Mouse (Mus musculus): ENCODE data around the gene Tcf20. TPM values are rescaled to one million over a fixed set of nuclear protein-coding genes. Genes with fewer than 3 reads are reported as not detected.
A peak's percentile ranks its signal among the peaks of the same experiment; 100 is the strongest.

Gene Tcf20
- polyA plus RNA-seq, 1 experiment from 2014 or later = 16.0 TPM

GRCm38 (mm10) chr15:82932936-82933650 is 54.6 kb downstream of the Tcf20 start:
- Histone ChIP-seq H3K27ac (peak overlapping the region; percentile 71), H3K9me3 (no peaks in the 10 kb centered on the region), H3K9ac (replicated peaks) (peak overlapping the region; percentile 36; the same call in 1 of the 2 replicates), H3K4me2 (replicated peaks) (no peak overlapping the region), H3K27me3 (peaks cover 27% of the 10 kb centered on the region), H3K4me3 (replicated peaks) (no peak overlapping the region), H3K36me3 (no peaks in the 10 kb centered on the region), H3K4me1 (replicated peaks) (peaks cover 91% of the 10 kb centered on the region)
- peak; percentile 35 for ATAC-seq
- WGBS = 23% methylated on average over 4 of the region's 4 CpGs

GRCm38 (mm10) chr15:82931436-82931835 is 56.2 kb downstream of the Tcf20 start:
- Histone ChIP-seq H3K9ac (replicated peaks) (no peak overlapping the region), H3K9me3 (no peaks in the 10 kb centered on the region), H3K27me3 (peaks cover 34% of the 10 kb centered on the region), H3K27ac (no peak overlapping the region), H3K4me1 (replicated peaks) (peaks cover 91% of the 10 kb centered on the region), H3K4me3 (replicated peaks) (no peak overlapping the region), H3K4me2 (replicated peaks) (no peak overlapping the region), H3K36me3 (no peaks in the 10 kb centered on the region)
- 90% methylated on average over 5 of the region's 5 CpGs for WGBS
- no peak for ATAC-seq

DNA sequence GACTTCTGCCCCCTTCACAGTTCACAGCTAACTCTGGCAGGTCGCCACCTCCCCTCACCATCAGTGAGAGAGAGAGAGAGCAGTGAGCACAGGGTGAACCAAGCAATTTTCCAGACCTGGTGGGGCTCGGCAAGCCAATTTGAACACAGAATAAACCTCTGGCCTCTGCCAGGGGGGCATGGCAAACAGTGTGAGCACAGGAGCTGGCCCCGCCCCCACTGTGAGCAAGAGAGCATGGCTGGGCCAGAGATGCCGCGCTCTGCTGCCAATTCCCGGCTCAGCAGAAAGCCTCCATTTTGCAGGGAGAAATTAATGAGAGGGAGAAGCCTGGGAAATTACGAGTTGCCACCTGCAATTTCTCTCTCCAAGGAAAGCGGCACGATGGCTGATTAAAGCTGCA is 58.1 kb downstream of the Tcf20 start:
- Histone ChIP-seq H3K4me2 (replicated peaks) (peak overlapping the region; percentile 23; the same call in 1 of the 2 replicates), H3K4me1 (replicated peaks) (peaks cover 91% of the 10 kb centered on the region), H3K36me3 (no peaks in the 10 kb centered on the region), H3K4me3 (replicated peaks) (no peak overlapping the region), H3K27me3 (peaks cover 37% of the 10 kb centered on the region), H3K9ac (replicated peaks) (peak overlapping the region; percentile 24; the same call in 1 of the 2 replicates), H3K9me3 (no peaks in the 10 kb centered on the region), H3K27ac (peak overlapping the region; percentile 83)
- 19% methylated on average over 9 of the region's 9 CpGs for WGBS
- ATAC-seq = no peak; the same call in 1 of the 2 replicates

GRCm38 (mm10) chr15:82928844-82929243 is 58.8 kb downstream of the Tcf20 start:
- Histone ChIP-seq H3K4me2 (replicated peaks) (no peak overlapping the region), H3K27me3 (peaks cover 37% of the 10 kb centered on the region), H3K9me3 (no peaks in the 10 kb centered on the region), H3K4me1 (replicated peaks) (peaks cover 91% of the 10 kb centered on the region), H3K4me3 (replicated peaks) (no peak overlapping the region), H3K27ac (peak overlapping the region; percentile 83), H3K36me3 (no peaks in the 10 kb centered on the region), H3K9ac (replicated peaks) (no peak overlapping the region)
- no peak for ATAC-seq
- 53% methylated on average over 8 of the region's 8 CpGs for WGBS

DNA sequence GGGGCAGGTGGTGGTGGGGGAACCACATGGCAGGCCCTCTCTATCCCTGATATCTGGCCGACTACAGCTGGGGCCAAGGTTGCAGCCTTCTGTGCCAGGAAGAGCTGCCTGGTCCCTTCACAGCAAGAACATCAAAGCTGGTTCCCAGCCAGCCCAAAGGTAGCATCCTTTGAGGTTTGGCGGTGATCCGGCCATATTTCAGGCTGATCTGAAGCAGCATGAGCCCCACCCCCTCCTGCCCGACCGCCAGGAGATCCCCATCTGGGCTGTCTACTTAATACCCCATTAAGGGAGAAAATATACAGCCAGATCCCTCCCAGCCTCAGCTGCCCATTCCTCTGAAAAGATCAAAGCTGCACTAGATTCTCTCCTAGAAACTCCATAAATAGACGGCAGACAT is 59.6 kb downstream of the Tcf20 start:
- H3K4me2 ChIP-seq (replicated peaks) = no peak overlapping the region
- no peaks in the 10 kb centered on the region for H3K9me3 ChIP-seq
- peak; percentile 22; the same call in 1 of the 2 replicates for ATAC-seq
- no peaks in the 10 kb centered on the region for H3K36me3 ChIP-seq
- H3K4me1 ChIP-seq (replicated peaks) = peaks cover 91% of the 10 kb centered on the region
- H3K4me3 ChIP-seq (replicated peaks) = no peak overlapping the region
- 19% methylated on average over 6 of the region's 6 CpGs for WGBS
- 0 out of 2 replicates have a peak overlapping the region, but pooled peaks have one; percentile 41 for H3K9ac ChIP-seq (replicated peaks)
- H3K27me3 ChIP-seq = peaks cover 37% of the 10 kb centered on the region
- H3K27ac ChIP-seq = peak overlapping the region; percentile 73

GRCm38 (mm10) chr15:82927057-82927456 is 60.6 kb downstream of the Tcf20 start:
- no peak overlapping the region for H3K9ac ChIP-seq (replicated peaks)
- no peaks in the 10 kb centered on the region for H3K36me3 ChIP-seq
- peaks cover 93% of the 10 kb centered on the region for H3K4me1 ChIP-seq (replicated peaks)
- no peak for ATAC-seq
- H3K27ac ChIP-seq = peak overlapping the region; percentile 73; the same call in 1 of the 2 replicates
- no peaks in the 10 kb centered on the region for H3K9me3 ChIP-seq
- H3K4me3 ChIP-seq (replicated peaks) = no peak overlapping the region
- H3K27me3 ChIP-seq = peaks cover 35% of the 10 kb centered on the region
- 76% methylated on average over 5 of the region's 5 CpGs for WGBS
- H3K4me2 ChIP-seq (replicated peaks) = no peak overlapping the region

DNA sequence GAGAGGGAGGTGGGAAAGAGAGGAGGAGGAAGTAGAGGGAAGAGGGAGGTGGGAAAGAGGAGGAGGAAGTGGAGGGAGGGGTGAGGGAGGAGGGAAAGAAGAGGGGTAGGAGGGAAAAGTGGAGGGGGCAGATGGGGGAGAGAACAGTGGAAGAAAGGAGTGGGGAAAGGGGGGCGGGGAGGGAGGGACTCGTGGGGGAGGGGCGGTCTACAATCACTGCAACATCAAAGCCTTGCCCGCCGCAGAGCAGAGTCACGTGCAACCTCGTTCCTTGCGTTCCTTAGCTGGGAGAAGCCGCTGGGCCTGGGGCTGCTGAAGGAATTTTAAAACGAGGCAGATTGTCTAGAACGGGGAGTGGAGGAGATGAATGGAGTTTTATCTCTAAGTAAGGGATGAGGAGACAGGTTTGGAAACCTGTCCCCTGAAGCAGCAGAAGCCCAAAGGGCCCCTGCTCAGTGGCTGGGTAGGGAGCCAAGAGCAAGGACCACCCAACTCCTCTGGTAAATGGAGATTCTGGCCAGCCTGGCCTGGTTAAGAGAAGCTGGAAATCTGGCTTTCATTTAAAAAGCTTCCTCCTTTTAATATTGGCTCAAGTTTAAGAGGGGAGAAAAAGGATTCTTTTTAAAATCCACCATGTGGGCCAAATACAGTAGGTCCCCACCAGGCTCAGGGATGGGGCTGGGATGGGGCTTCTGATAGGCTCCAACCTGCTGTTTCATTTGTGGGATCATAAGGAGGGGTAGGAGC is 62.8 kb downstream of the Tcf20 start:
- Histone ChIP-seq H3K4me3 (replicated peaks) (no peak overlapping the region), H3K4me2 (replicated peaks) (peak overlapping the region; percentile 25), H3K27ac (peak overlapping the region; percentile 90), H3K9me3 (no peaks in the 10 kb centered on the region), H3K27me3 (peaks cover 29% of the 10 kb centered on the region), H3K9ac (replicated peaks) (peak overlapping the region; percentile 57), H3K36me3 (no peaks in the 10 kb centered on the region), H3K4me1 (replicated peaks) (peaks cover 98% of the 10 kb centered on the region)
- no peak for ATAC-seq
- under 1% methylated on average over 11 of the region's 11 CpGs for WGBS

DNA sequence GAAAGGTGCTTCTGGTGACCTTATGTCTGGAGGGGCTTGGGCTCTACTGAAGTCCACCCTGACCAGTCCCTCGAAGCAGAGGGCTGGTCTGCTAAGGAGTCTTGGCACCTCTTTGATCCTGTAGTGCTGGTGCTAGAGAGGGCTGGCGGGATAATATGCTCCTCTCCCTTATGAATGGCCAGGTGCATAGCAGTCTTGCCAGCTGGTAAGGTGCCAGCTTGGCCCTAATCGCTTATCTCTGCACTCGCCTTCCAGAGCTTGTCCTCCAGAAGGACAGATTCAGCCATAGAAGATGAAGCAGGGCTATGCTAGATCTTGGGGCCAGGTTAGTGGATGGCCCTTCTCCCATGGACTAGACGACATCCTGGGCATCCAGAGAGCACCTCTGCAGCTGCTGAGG is 64.1 kb downstream of the Tcf20 start:
- Histone ChIP-seq H3K27me3 (peaks cover 32% of the 10 kb centered on the region), H3K9ac (replicated peaks) (0 out of 2 replicates have a peak overlapping the region, but pooled peaks have one; percentile 28), H3K4me3 (replicated peaks) (no peak overlapping the region), H3K36me3 (no peaks in the 10 kb centered on the region), H3K9me3 (no peaks in the 10 kb centered on the region), H3K27ac (peak overlapping the region; percentile 85), H3K4me1 (replicated peaks) (peaks cover 97% of the 10 kb centered on the region), H3K4me2 (replicated peaks) (no peak overlapping the region)
- 67% methylated on average over 5 of the region's 5 CpGs for WGBS
- no peak for ATAC-seq

- H3K4me2 ChIP-seq (replicated peaks) = 0 out of 2 replicates have a peak overlapping the region, but pooled peaks have one; percentile 27
- H3K4me1 ChIP-seq (replicated peaks) = peaks cover 97% of the 10 kb centered on the region
- H3K9ac ChIP-seq (replicated peaks) = no peak overlapping the region
- ATAC-seq = no peak
- H3K9me3 ChIP-seq = no peaks in the 10 kb centered on the region
- H3K27ac ChIP-seq = peak overlapping the region; percentile 83
- peaks cover 30% of the 10 kb centered on the region for H3K27me3 ChIP-seq
- H3K4me3 ChIP-seq (replicated peaks) = no peak overlapping the region
- no peaks in the 10 kb centered on the region for H3K36me3 ChIP-seq
- 57% methylated on average over 3 of the region's 4 CpGs for WGBS
Observed at GRCm38 (mm10) chr15:82922755-82923154, 64.9 kb downstream of the Tcf20 start.

GRCm38 (mm10) chr15:82922052-82922451 is 65.6 kb downstream of the Tcf20 start:
- Histone ChIP-seq H3K4me3 (replicated peaks) (no peak overlapping the region), H3K36me3 (no peaks in the 10 kb centered on the region), H3K9ac (replicated peaks) (no peak overlapping the region), H3K9me3 (no peaks in the 10 kb centered on the region), H3K4me2 (replicated peaks) (peak overlapping the region; percentile 27), H3K4me1 (replicated peaks) (peaks cover 97% of the 10 kb centered on the region), H3K27ac (peak overlapping the region; percentile 83), H3K27me3 (peaks cover 23% of the 10 kb centered on the region)
- ATAC-seq = peak; percentile 78
- WGBS = 28% methylated on average over 12 of the region's 12 CpGs

DNA sequence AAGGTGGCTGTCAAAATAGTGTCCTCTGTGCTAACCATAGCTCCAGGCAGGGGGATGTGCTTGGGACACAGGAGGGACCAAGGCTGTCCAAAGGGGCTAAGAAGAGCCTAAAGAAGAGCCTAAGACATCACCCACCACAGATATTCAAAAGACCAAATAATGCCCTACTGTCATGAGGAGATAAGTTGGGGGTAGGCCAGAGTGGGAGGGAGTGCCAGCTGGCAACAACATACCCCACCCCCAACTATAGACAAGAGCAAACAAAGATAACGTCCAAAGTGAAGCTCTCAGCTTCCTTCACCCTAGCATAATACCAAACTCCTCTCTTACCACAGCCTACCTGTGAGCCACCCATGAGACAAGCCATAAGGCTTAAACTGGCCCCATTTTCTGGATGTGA is 66.1 kb downstream of the Tcf20 start:
- H3K27me3 ChIP-seq = peaks cover 22% of the 10 kb centered on the region
- H3K36me3 ChIP-seq = no peaks in the 10 kb centered on the region
- peak overlapping the region; percentile 47 for H3K9ac ChIP-seq (replicated peaks)
- no peak for ATAC-seq
- H3K4me2 ChIP-seq (replicated peaks) = peak overlapping the region; percentile 27
- H3K4me3 ChIP-seq (replicated peaks) = no peak overlapping the region
- H3K27ac ChIP-seq = peak overlapping the region; percentile 83
- no peaks in the 10 kb centered on the region for H3K9me3 ChIP-seq
- peaks cover 97% of the 10 kb centered on the region for H3K4me1 ChIP-seq (replicated peaks)
- WGBS = 44% methylated on average over 1 of the region's 1 CpGs

DNA sequence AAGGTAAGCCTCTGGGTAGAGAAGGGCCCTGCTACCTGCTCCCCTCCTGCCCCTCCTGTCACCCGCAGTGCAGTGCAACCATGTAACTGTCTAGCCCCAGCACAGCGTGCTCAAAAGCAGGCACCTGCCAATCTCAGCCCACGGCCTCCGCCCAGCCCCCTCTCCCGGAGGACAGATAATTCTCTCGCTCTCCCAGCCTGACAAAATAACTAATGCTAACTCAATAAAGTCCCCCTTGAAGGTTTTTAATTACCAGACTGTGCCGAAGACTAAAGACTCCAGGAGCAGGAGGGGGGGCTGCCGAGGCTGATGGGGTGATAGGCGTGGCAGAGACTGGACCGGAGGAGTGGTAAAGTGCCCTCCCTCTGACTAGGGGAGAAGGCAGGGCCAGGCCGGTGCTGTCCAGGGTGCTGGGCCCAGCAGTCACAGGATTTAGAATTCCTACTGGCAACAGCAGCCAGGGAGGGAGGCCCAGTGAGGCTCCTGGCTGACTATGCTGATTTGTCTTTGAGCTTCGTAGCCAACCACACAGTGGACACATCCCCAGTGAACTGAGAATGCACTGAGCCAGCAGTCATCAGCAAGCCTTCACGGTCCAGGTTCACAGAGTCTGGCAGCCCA is 66.7 kb downstream of the Tcf20 start:
- Histone ChIP-seq H3K27ac (peak overlapping the region; percentile 83), H3K27me3 (peaks cover 24% of the 10 kb centered on the region), H3K36me3 (no peaks in the 10 kb centered on the region), H3K4me2 (replicated peaks) (peak overlapping the region; percentile 27), H3K9me3 (no peaks in the 10 kb centered on the region), H3K9ac (replicated peaks) (peak overlapping the region; percentile 47), H3K4me3 (replicated peaks) (no peak overlapping the region; the same call in 1 of the 2 replicates), H3K4me1 (replicated peaks) (peaks cover 97% of the 10 kb centered on the region)
- peak; percentile 25; the same call in 1 of the 2 replicates for ATAC-seq
- WGBS = under 1% methylated on average over 13 of the region's 13 CpGs

Measured in midbrain, embryonic 13.5 days (tissue).